Mouse (Mus musculus) limb, embryonic 11.5 days (tissue): Measurements from ENCODE around the gene Pim2. TPM values are rescaled to one million over a fixed set of nuclear protein-coding genes. Genes with fewer than 3 reads are reported as not detected.
"Not testable (repeated sequence)": the region's sequence is repeated elsewhere in the genome, so short reads cannot be mapped to it uniquely, and the experiment has no call there.

Experiments
- ATAC-seq: fragments of 200-750 bp; cut with Nextera tagmentation; 2 replicates; pipeline ENCODE4 v1.8.0; 2017; ENCODE audit warnings: low read depth; ENCODE audit not compliant: insufficient number of reproducible peaks, low FRiP score, low TSS enrichment
- DNase-seq: peaks from one replicate; pipeline ENCODE4 v3.0.0-alpha.2; 2015; ENCODE audit warnings: low spot score
- H3K27ac ChIP-seq: fragments of 300-500 bp; sonication (generic); replicated peaks from 2 replicates; pipeline ENCODE4 v1.5.1; 2014; ENCODE audit warnings: low read depth, mild to moderate bottlenecking, low read length
- H3K27me3 ChIP-seq: fragments of 300-500 bp; sonication (generic); 2 replicates; pipeline ENCODE4 v1.6.1; 2014; ENCODE audit warnings: mild to moderate bottlenecking, low read length, mixed read lengths; ENCODE audit not compliant: control insufficient read depth, insufficient read depth
- H3K36me3 ChIP-seq: fragments of 300-500 bp; sonication (generic); 2 replicates; pipeline ENCODE4 v1.6.1; 2014; ENCODE audit warnings: mild to moderate bottlenecking, low read length, moderate library complexity, mixed read lengths; ENCODE audit not compliant: control insufficient read depth, insufficient read depth
- H3K4me1 ChIP-seq: fragments of 300-500 bp; sonication (generic); 2 replicates; pipeline ENCODE4 v1.6.1; 2014; ENCODE audit warnings: low read length, mixed read lengths; ENCODE audit not compliant: control insufficient read depth, insufficient read depth
- H3K4me2 ChIP-seq: fragments of 300-500 bp; sonication (generic); 2 replicates; pipeline ENCODE4 v1.6.1; 2014; ENCODE audit warnings: low read depth, mild to moderate bottlenecking, moderate library complexity; ENCODE audit not compliant: severe bottlenecking
- H3K4me3 ChIP-seq: fragments of 300-500 bp; sonication (generic); 2 replicates; pipeline ENCODE4 v1.5.1; 2014; ENCODE audit warnings: low read depth, low read length
- H3K9ac ChIP-seq: fragments of 300-500 bp; sonication (generic); 2 replicates; pipeline ENCODE4 v1.6.1; 2014; ENCODE audit warnings: mild to moderate bottlenecking, low read length
- H3K9me3 ChIP-seq: fragments of 300-500 bp; sonication (generic); 2 replicates; pipeline ENCODE4 v1.6.1; 2016; ENCODE audit warnings: low read length; ENCODE audit not compliant: control insufficient read depth
- WGBS: fragments of 180-500 bp; shearing (Covaris S2); extraction: QIAGEN DNeasy Blood & Tissue Kit; methylation state at CpG from one replicate; pipeline ENCODE4 v1.1.7; 2014; 5-methylcytosine and 5-hydroxymethylcytosine counted together
- polyA plus RNA-seq: library from polyadenylated mRNA; unstranded; fragments of >200 nt; fragmentation: Nextera tagmentation; extraction: Ambion mirVana; gene quantifications from 2 replicates; pipeline ENCODE4 v1.2.1, GENCODE M21; 2014

Gene Pim2
- polyA plus RNA-seq, 1 experiment from 2014 or later, result 5.4 TPM

GRCm38 (mm10) chrX:7883841-7884567 is 5.9 kb downstream of the Pim2 start, which contains the start of gene Slc35a2:
Slc35a2 (plus strand) TSS chrX:7884028.
- peak within 1 kb of the TSS; percentile 51 for H3K4me2 ChIP-seq
- no peaks in the 10 kb centered on the region for H3K36me3 ChIP-seq
- 0 out of 2 replicates have a peak within 1 kb of the TSS, but pooled peaks have one; percentile 2 for H3K27ac ChIP-seq
- peak; percentile 91 for ATAC-seq
- H3K9me3 ChIP-seq, result no peaks in the 10 kb centered on the region
- H3K4me1 ChIP-seq, result no peaks in the 10 kb centered on the region
- H3K4me3 ChIP-seq, result peak within 1 kb of the TSS; percentile 51
- WGBS, result 15% methylated on average over 49 of the region's 49 CpGs
- H3K27me3 ChIP-seq, result no peaks in the 10 kb centered on the region
- DNase-seq, result peak; percentile 77
- H3K9ac ChIP-seq, result no peak within 1 kb of the TSS

GRCm38 (mm10) chrX:7898211-7898610 is 20.1 kb downstream of the Pim2 start:
- Histone ChIP-seq H3K27ac (no peak overlapping the region), H3K9ac (peak overlapping the region; percentile 45; the same call in 1 of the 2 replicates)

GRCm38 (mm10) chrX:7898880-7899874 is 21.1 kb downstream of the Pim2 start, which contains the start of the genes Pqbp1 and Timm17b:
Pqbp1 (minus strand) TSS chrX:7899269.
Timm17b (plus strand) TSS chrX:7899357.
- Histone ChIP-seq H3K4me2 (peak within 1 kb of the TSS; percentile 52), H3K9me3 (no peaks in the 10 kb centered on the region), H3K27me3 (no peaks in the 10 kb centered on the region), H3K4me1 (no peaks in the 10 kb centered on the region), H3K9ac (peak within 1 kb of the TSS; percentile 59), H3K27ac (peak within 1 kb of the TSS; percentile 73; the same call in 1 of the 2 replicates), H3K36me3 (peaks cover 7% of the 10 kb centered on the region; the same call in 1 of the 2 replicates), H3K4me3 (peak within 1 kb of the TSS; percentile 53)
- WGBS, result 16% methylated on average over 62 of the region's 62 CpGs
- DNase-seq (peak; percentile 84), ATAC-seq (peak; percentile 97)

More at GRCm38 (mm10) chrX:7898211-7898610, 20.1 kb downstream of the Pim2 start:
- Histone ChIP-seq H3K4me2 (peak overlapping the region; percentile 52), H3K9me3 (no peaks in the 10 kb centered on the region), H3K4me3 (peak overlapping the region; percentile 53), H3K4me1 (no peaks in the 10 kb centered on the region), H3K27me3 (no peaks in the 10 kb centered on the region), H3K36me3 (peaks cover 7% of the 10 kb centered on the region; the same call in 1 of the 2 replicates)
- ATAC-seq (no peak), DNase-seq (no peak)
- WGBS, result 34% methylated on average over 13 of the region's 13 CpGs

DNA sequence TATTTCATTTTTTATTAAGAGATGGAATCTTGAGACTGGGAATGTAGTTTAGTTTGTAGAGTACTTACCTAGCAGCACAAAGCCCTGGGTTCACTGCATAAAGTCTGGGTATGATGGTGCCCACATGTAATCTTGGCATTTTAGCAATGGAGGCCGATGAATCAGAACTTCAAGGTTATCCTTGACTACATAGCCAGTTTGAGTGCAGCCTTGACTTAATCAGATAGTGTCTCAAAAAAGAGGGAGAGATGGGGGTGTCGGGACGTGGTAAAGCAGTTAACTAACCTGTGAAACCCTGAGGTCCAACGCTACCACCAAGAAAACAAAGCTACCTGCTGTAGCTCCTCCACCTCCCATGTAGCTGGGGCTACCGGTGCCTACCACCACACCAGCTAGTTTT is 26.4 kb downstream of the Pim2 start:
- no peak overlapping the region for H3K4me3 ChIP-seq
- peaks cover 2% of the 10 kb centered on the region; the same call in 1 of the 2 replicates for H3K36me3 ChIP-seq
- H3K9ac ChIP-seq, result no peak overlapping the region
- no peak for ATAC-seq
- no peaks in the 10 kb centered on the region for H3K27me3 ChIP-seq
- H3K4me1 ChIP-seq, result no peaks in the 10 kb centered on the region
- 90% methylated on average over 5 of the region's 5 CpGs for WGBS
- H3K27ac ChIP-seq, result no peak overlapping the region
- no peak for DNase-seq
- no peak overlapping the region for H3K4me2 ChIP-seq
- no peaks in the 10 kb centered on the region for H3K9me3 ChIP-seq

GRCm38 (mm10) chrX:7907735-7908134 is 29.7 kb downstream of the Pim2 start, which contains the start of gene Gm10491:
Gm10491 (minus strand) TSS chrX:7907835.
- Histone ChIP-seq H3K27me3 (no peaks in the 10 kb centered on the region), H3K36me3 (peaks cover 2% of the 10 kb centered on the region; the same call in 1 of the 2 replicates), H3K4me3 (no peak within 1 kb of the TSS), H3K4me1 (no peaks in the 10 kb centered on the region), H3K27ac (no peak within 1 kb of the TSS), H3K9me3 (no peaks in the 10 kb centered on the region), H3K4me2 (no peak within 1 kb of the TSS), H3K9ac (no peak within 1 kb of the TSS)
- DNase-seq (no peak), ATAC-seq (no peak)
- WGBS, result 88% methylated on average over 5 of the region's 5 CpGs

- not testable (repeated sequence) for H3K27me3 ChIP-seq, H3K4me3 ChIP-seq
Observed at GRCm38 (mm10) chrX:7909242-7909641, 31.2 kb downstream of the Pim2 start, which contains the start of gene Gm10490. Gm10490 (plus strand) TSS chrX:7909542.

GRCm38 (mm10) chrX:7910473-7910872 is 32.4 kb downstream of the Pim2 start:
- Histone ChIP-seq H3K27me3 (no peaks in the 10 kb centered on the region), H3K4me2 (no peak overlapping the region), H3K4me1 (no peaks in the 10 kb centered on the region), H3K9me3 (no peaks in the 10 kb centered on the region), H3K36me3 (peaks cover 2% of the 10 kb centered on the region; the same call in 1 of the 2 replicates), H3K27ac (no peak overlapping the region), H3K9ac (no peak overlapping the region), H3K4me3 (no peak overlapping the region)
- DNase-seq (no peak), ATAC-seq (no peak)
- 61% methylated on average over 6 of the region's 6 CpGs for WGBS

More at GRCm38 (mm10) chrX:7909242-7909641, 31.2 kb downstream of the Pim2 start, which contains the start of gene Gm10490:
- not testable (repeated sequence) for H3K4me2 ChIP-seq, H3K9ac ChIP-seq, DNase-seq, H3K36me3 ChIP-seq, H3K9me3 ChIP-seq, H3K27ac ChIP-seq, H3K4me1 ChIP-seq, ATAC-seq
- WGBS, result 87% methylated on average over 4 of the region's 4 CpGs

GRCm38 (mm10) chrX:7915669-7916068 is 37.6 kb downstream of the Pim2 start:
- H3K27ac ChIP-seq, H3K4me1 ChIP-seq, H3K9ac ChIP-seq, H3K9me3 ChIP-seq, DNase-seq, H3K4me3 ChIP-seq, H3K36me3 ChIP-seq, ATAC-seq, H3K4me2 ChIP-seq: not testable (repeated sequence)
- H3K27me3 ChIP-seq, result peaks cover 13% of the 10 kb centered on the region
- WGBS, result 16% methylated on average over 3 of the region's 3 CpGs
